Mouse (Mus musculus): ENCODE results near the gene Rnf181.

The Rnf181 gene

GRCm38 (mm10) chr6:72359343-72359742, 7.4 kb downstream of the Rnf181 start:
- DNase-seq = peak; percentile 87

- peak; percentile 87 for DNase-seq
These were observed 8.5 kb downstream of the Rnf181 start for GRCm38 (mm10) chr6:72358086-72358764.

GRCm38 (mm10) chr6:72357164-72358079, 9.3 kb downstream of the Rnf181 start:
- DNase-seq = peak; percentile 90

GRCm38 (mm10) chr6:72356001-72356532, 10.7 kb downstream of the Rnf181 start:
- DNase-seq = peak; percentile 95

GRCm38 (mm10) chr6:72355066-72355911, 11.5 kb downstream of the Rnf181 start, which contains the start of gene Tmem150a:
Gene Tmem150a, plus strand, starts transcription at chr6:72355447.
- peak; percentile 99 for DNase-seq

GRCm38 (mm10) chr6:72354025-72354424, 12.7 kb downstream of the Rnf181 start:
- DNase-seq = peak; percentile 88

GRCm38 (mm10) chr6:72352636-72353405, 13.9 kb downstream of the Rnf181 start:
- DNase-seq = no peak

GRCm38 (mm10) chr6:72350214-72350613, 16.5 kb downstream of the Rnf181 start:
- DNase-seq = no peak

- DNase-seq = peak; percentile 95
These were observed 18.3 kb downstream of the Rnf181 start for GRCm38 (mm10) chr6:72348411-72348810.

- DNase-seq = peak; percentile 99
These were observed 19.4 kb downstream of the Rnf181 start, which contains the start of gene 0610030E20Rik for GRCm38 (mm10) chr6:72347166-72347941. Gene 0610030E20Rik, plus strand, starts transcription at chr6:72347317.

GRCm38 (mm10) chr6:72346261-72346660, 20.5 kb downstream of the Rnf181 start:
- peak; percentile 87 for DNase-seq

- no peak for DNase-seq
These were observed 21.1 kb downstream of the Rnf181 start for GRCm38 (mm10) chr6:72345633-72346032.

GRCm38 (mm10) chr6:72345074-72345567, 21.6 kb downstream of the Rnf181 start, which contains the start of gene Usp39:
Gene Usp39, minus strand, starts transcription at chr6:72345184.
- peak; percentile 100 for DNase-seq

GRCm38 (mm10) chr6:72344396-72345073, 22.2 kb downstream of the Rnf181 start:
- peak; percentile 83 for DNase-seq

GRCm38 (mm10) chr6:72340481-72340880, 26.3 kb downstream of the Rnf181 start:
- no peak for DNase-seq

- peak; percentile 92 for DNase-seq
These were observed 33.6 kb downstream of the Rnf181 start for GRCm38 (mm10) chr6:72333111-72333510.

- no peak for DNase-seq
These were observed 36.6 kb downstream of the Rnf181 start for GRCm38 (mm10) chr6:72330133-72330532.

GRCm38 (mm10) chr6:72329019-72329418, 37.7 kb downstream of the Rnf181 start:
- DNase-seq = no peak

- no peak for DNase-seq
These were observed 40.5 kb downstream of the Rnf181 start for GRCm38 (mm10) chr6:72326274-72326673.

Data from heart, adult 11 months (tissue).